Mouse (Mus musculus): Measurements from ENCODE around the gene Cyb5r3. TPM values are rescaled to one million over a fixed set of nuclear protein-coding genes. Genes with fewer than 3 reads are reported as not detected.

Cyb5r3 gene
- polyA plus RNA-seq, 1 experiment: 707 TPM

GRCm38 (mm10) chr15:83176653-83177052, 4.3 kb upstream of the Cyb5r3 start:
- H3K4me3 ChIP-seq: no peak overlapping the region
- no peak overlapping the region for H3K4me2 ChIP-seq (ENCODE audit: low read depth)
- H3K27me3 ChIP-seq (ENCODE audit: control insufficient read depth, insufficient read depth, insufficient read length): no peaks in the 10 kb centered on the region
- TF ChIP-seq REST (IDR thresholded peaks at IDR 0.05; ENCODE audit: insufficient read depth, insufficient read length) (no peak), MYOG (IDR thresholded peaks at IDR 0.05; ENCODE audit: control insufficient read depth in 1 of 3, insufficient read depth in 1 of 3, insufficient read length in 2 of 3, low read depth in 2 of 3) (no peak), POLR2A (IDR thresholded peaks at IDR 0.05; ENCODE audit: insufficient read length, low read depth) (no peak), MYOD1 (IDR thresholded peaks at IDR 0.05; ENCODE audit: control insufficient read depth in 1 of 3, insufficient read length in 2 of 3, low read depth in 2 of 3) (no peak), E2F4 (IDR thresholded peaks at IDR 0.05; ENCODE audit: insufficient read depth) (no peak), POLR2AphosphoS2 (IDR thresholded peaks at IDR 0.05; ENCODE audit: insufficient read length, low read depth) (no peak), USF1 (IDR thresholded peaks at IDR 0.05; ENCODE audit: low read depth) (no peak), CEBPB (IDR thresholded peaks at IDR 0.05; ENCODE audit: insufficient read depth, poor library complexity, severe bottlenecking) (no peak), SRF (IDR thresholded peaks at IDR 0.05; ENCODE audit: control insufficient read depth, insufficient read length, low read depth) (no peak), TCF3 (IDR thresholded peaks at IDR 0.05; ENCODE audit: insufficient read length, low read depth) (no peak), TCF12 (IDR thresholded peaks at IDR 0.05; ENCODE audit: insufficient read depth, poor library complexity, severe bottlenecking) (no peak), MAX (IDR thresholded peaks at IDR 0.05; ENCODE audit: low read depth) (no peak)
- peaks cover 1% of the 10 kb centered on the region for H3K79me2 ChIP-seq (ENCODE audit: control insufficient read depth, insufficient read depth)
- H3ac ChIP-seq (ENCODE audit: control insufficient read depth, insufficient read length): no peak overlapping the region
- no peaks in the 10 kb centered on the region for H3K36me3 ChIP-seq (ENCODE audit: control insufficient read depth, insufficient read depth)

GRCm38 (mm10) chr15:83173914-83174884, 1.8 kb upstream of the Cyb5r3 start:
- no peak for TF ChIP-seq SRF (IDR thresholded peaks at IDR 0.05; ENCODE audit: control insufficient read depth, insufficient read length, low read depth)
- peak; percentile 60 for TF ChIP-seq CEBPB (IDR thresholded peaks at IDR 0.05; ENCODE audit: insufficient read depth, poor library complexity, severe bottlenecking)
- TF ChIP-seq USF1 (IDR thresholded peaks at IDR 0.05; ENCODE audit: low read depth): peak; percentile 30
- no peak overlapping the region for H3K4me2 ChIP-seq (ENCODE audit: low read depth)
- H3K79me2 ChIP-seq (ENCODE audit: control insufficient read depth, insufficient read depth): peaks cover 26% of the 10 kb centered on the region
- no peak overlapping the region for H3K4me3 ChIP-seq
- no peaks in the 10 kb centered on the region for H3K27me3 ChIP-seq (ENCODE audit: control insufficient read depth, insufficient read depth, insufficient read length)
- H3K36me3 ChIP-seq (ENCODE audit: control insufficient read depth, insufficient read depth): no peaks in the 10 kb centered on the region
- H3ac ChIP-seq (ENCODE audit: control insufficient read depth, insufficient read length): no peak overlapping the region

GRCm38 (mm10) chr15:83171712-83172481, 495 bp downstream of the Cyb5r3 start:
- TF ChIP-seq REST (IDR thresholded peaks at IDR 0.05; ENCODE audit: insufficient read depth, insufficient read length) (no peak), TCF3 (IDR thresholded peaks at IDR 0.05; ENCODE audit: insufficient read length, low read depth) (peak; percentile 4), E2F4 (IDR thresholded peaks at IDR 0.05; ENCODE audit: insufficient read depth) (no peak), MYOG (IDR thresholded peaks at IDR 0.05; ENCODE audit: control insufficient read depth in 1 of 3, insufficient read depth in 1 of 3, insufficient read length in 2 of 3, low read depth in 2 of 3) (peak in 1 of 3 experiments; percentile 9), TCF12 (IDR thresholded peaks at IDR 0.05; ENCODE audit: insufficient read depth, poor library complexity, severe bottlenecking) (no peak), SRF (IDR thresholded peaks at IDR 0.05; ENCODE audit: control insufficient read depth, insufficient read length, low read depth) (peak; percentile 82), USF1 (IDR thresholded peaks at IDR 0.05; ENCODE audit: low read depth) (no peak), CEBPB (IDR thresholded peaks at IDR 0.05; ENCODE audit: insufficient read depth, poor library complexity, severe bottlenecking) (no peak), MYOD1 (IDR thresholded peaks at IDR 0.05; ENCODE audit: control insufficient read depth in 1 of 3, insufficient read length in 2 of 3, low read depth in 2 of 3) (peak in 1 of 3 experiments; percentile 20), MAX (IDR thresholded peaks at IDR 0.05; ENCODE audit: low read depth) (no peak), POLR2A (IDR thresholded peaks at IDR 0.05; ENCODE audit: insufficient read length, low read depth) (peak; percentile 95), POLR2AphosphoS2 (IDR thresholded peaks at IDR 0.05; ENCODE audit: insufficient read length, low read depth) (peak; percentile 91)
- Histone ChIP-seq H3K79me2 (ENCODE audit: control insufficient read depth, insufficient read depth) (peaks cover 49% of the 10 kb centered on the region), H3K4me2 (ENCODE audit: low read depth) (peak overlapping the region; percentile 99), H3K4me3 (peak overlapping the region; percentile 70), H3ac (ENCODE audit: control insufficient read depth, insufficient read length) (peak overlapping the region; percentile 70), H3K36me3 (ENCODE audit: control insufficient read depth, insufficient read depth) (no peaks in the 10 kb centered on the region), H3K27me3 (ENCODE audit: control insufficient read depth, insufficient read depth, insufficient read length) (no peaks in the 10 kb centered on the region)

- Histone ChIP-seq H3K79me2 (ENCODE audit: control insufficient read depth, insufficient read depth) (peaks cover 53% of the 10 kb centered on the region), H3ac (ENCODE audit: control insufficient read depth, insufficient read length) (peak overlapping the region; percentile 70), H3K4me2 (ENCODE audit: low read depth) (peak overlapping the region; percentile 84), H3K4me3 (peak overlapping the region; percentile 70), H3K27me3 (ENCODE audit: control insufficient read depth, insufficient read depth, insufficient read length) (no peaks in the 10 kb centered on the region), H3K36me3 (ENCODE audit: control insufficient read depth, insufficient read depth) (no peaks in the 10 kb centered on the region)
- TF ChIP-seq TCF3 (IDR thresholded peaks at IDR 0.05; ENCODE audit: insufficient read length, low read depth) (no peak), POLR2AphosphoS2 (IDR thresholded peaks at IDR 0.05; ENCODE audit: insufficient read length, low read depth) (peak; percentile 5), MYOD1 (IDR thresholded peaks at IDR 0.05; ENCODE audit: control insufficient read depth in 1 of 3, insufficient read length in 2 of 3, low read depth in 2 of 3) (no peak), REST (IDR thresholded peaks at IDR 0.05; ENCODE audit: insufficient read depth, insufficient read length) (no peak), CEBPB (IDR thresholded peaks at IDR 0.05; ENCODE audit: insufficient read depth, poor library complexity, severe bottlenecking) (no peak), USF1 (IDR thresholded peaks at IDR 0.05; ENCODE audit: low read depth) (no peak), POLR2A (IDR thresholded peaks at IDR 0.05; ENCODE audit: insufficient read length, low read depth) (no peak), TCF12 (IDR thresholded peaks at IDR 0.05; ENCODE audit: insufficient read depth, poor library complexity, severe bottlenecking) (no peak), MYOG (IDR thresholded peaks at IDR 0.05; ENCODE audit: control insufficient read depth in 1 of 3, insufficient read depth in 1 of 3, insufficient read length in 2 of 3, low read depth in 2 of 3) (no peak), E2F4 (IDR thresholded peaks at IDR 0.05; ENCODE audit: insufficient read depth) (no peak), SRF (IDR thresholded peaks at IDR 0.05; ENCODE audit: control insufficient read depth, insufficient read length, low read depth) (peak; percentile 18), MAX (IDR thresholded peaks at IDR 0.05; ENCODE audit: low read depth) (no peak)
Measured at GRCm38 (mm10) chr15:83170956-83171659, 1.3 kb downstream of the Cyb5r3 start.
